Comparison of ENCODE assay signal across 8 mouse cellular contexts in the genomic region with DNA sequence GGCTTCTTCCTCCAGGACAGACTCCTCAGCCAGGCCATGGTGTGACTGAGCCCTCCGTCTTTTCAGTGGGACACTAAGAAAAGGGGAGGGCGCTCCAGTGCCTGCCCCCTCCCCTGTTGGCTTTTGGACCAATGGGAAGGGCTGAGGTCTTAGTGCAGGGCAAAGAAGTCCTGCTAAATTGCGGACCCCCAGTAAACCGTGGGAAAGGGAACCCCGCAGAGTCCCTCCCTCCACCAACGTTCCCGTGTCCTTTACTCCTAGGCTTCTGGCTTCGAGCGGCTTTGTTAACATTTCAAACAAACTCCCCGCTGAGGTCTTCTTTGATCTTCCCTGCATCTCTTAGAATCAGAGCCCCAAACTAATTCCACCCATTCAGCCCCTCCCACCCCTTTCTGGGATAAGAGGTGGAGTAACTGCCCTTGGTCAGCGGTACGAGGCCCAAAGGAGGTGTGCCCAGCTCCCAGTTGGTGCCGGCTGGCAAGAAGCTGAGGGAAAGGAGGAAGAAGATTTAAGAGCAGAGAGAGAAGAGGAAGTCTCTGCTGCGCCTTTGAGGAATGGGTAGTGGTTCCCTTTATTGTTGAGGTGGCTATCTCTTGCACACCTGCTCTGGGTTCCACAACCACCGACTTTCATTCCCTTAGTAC. TPM values are rescaled to one million over a fixed set of nuclear protein-coding genes. Genes with fewer than 3 reads are reported as not detected.
DNase-seq lines count a peak whose midpoint lies in the region; ATAC-seq and TF ChIP-seq lines count a peak whose summit lies in the region.

No protein-coding gene starts in this region.

- no peak overlapping the region for H3K27ac ChIP-seq in heart, embryonic 11.5 days (ENCODE audit: low read depth, low read length)
- H3K27ac ChIP-seq in forebrain, embryonic 12.5 days, result peak overlapping the region; percentile 62
- H3K27ac ChIP-seq in midbrain, postnatal 0 days (ENCODE audit: low read depth, low read length), result no peak overlapping the region

- ATAC-seq in heart, embryonic 11.5 days (replicated peaks; ENCODE audit: insufficient number of reproducible peaks, low FRiP score, low TSS enrichment), result no peak
- ATAC-seq in forebrain, embryonic 12.5 days (ENCODE audit: low FRiP score), result no peak
- ATAC-seq in midbrain, postnatal 0 days (ENCODE audit: low FRiP score), result no peak
- no peak for ATAC-seq in cerebellum, adult (ENCODE audit: insufficient number of reproducible peaks, low FRiP score, low TSS enrichment)

- no peaks in the 10 kb centered on the region for H3K36me3 ChIP-seq in heart, embryonic 11.5 days (ENCODE audit: control insufficient read depth, insufficient read depth, low read length)
- H3K36me3 ChIP-seq in forebrain, embryonic 12.5 days (replicated peaks), result no peaks in the 10 kb centered on the region
- no peaks in the 10 kb centered on the region for H3K36me3 ChIP-seq in midbrain, postnatal 0 days (ENCODE audit: insufficient read depth, low read length)

- no peaks in the 10 kb centered on the region for H3K9me3 ChIP-seq in heart, embryonic 11.5 days (replicated peaks; ENCODE audit: control insufficient read depth, low read length)
- no peaks in the 10 kb centered on the region for H3K9me3 ChIP-seq in forebrain, embryonic 12.5 days
- H3K9me3 ChIP-seq in midbrain, postnatal 0 days (ENCODE audit: low read length), result no peaks in the 10 kb centered on the region

- H3K9ac ChIP-seq in heart, embryonic 11.5 days (ENCODE audit: low read depth, low read length), result no peak overlapping the region
- peak overlapping the region; percentile 5; the same call in 1 of the 2 replicates for H3K9ac ChIP-seq in forebrain, embryonic 12.5 days
- 0 out of 2 replicates have a peak overlapping the region, but pooled peaks have one; percentile 19 for H3K9ac ChIP-seq in midbrain, postnatal 0 days (replicated peaks; ENCODE audit: low read length, poor library complexity, severe bottlenecking)

- H3K4me2 ChIP-seq in heart, embryonic 11.5 days, result peak overlapping the region; percentile 49
- H3K4me2 ChIP-seq in forebrain, embryonic 12.5 days, result peak overlapping the region; percentile 39
- H3K4me2 ChIP-seq in midbrain, postnatal 0 days (ENCODE audit: low read depth, low read length, poor library complexity, severe bottlenecking), result peak overlapping the region; percentile 12

- intact Hi-C loops in heart, postnatal 25 days (cut with DNase I), result no loop called here

- TF ChIP-seq CTCF in midbrain, postnatal 0 days (IDR thresholded peaks at IDR 0.05), result no peak

- peaks cover 60% of the 10 kb centered on the region for H3K27me3 ChIP-seq in heart, embryonic 11.5 days (ENCODE audit: control insufficient read depth, insufficient read depth, low read length)
- H3K27me3 ChIP-seq in forebrain, embryonic 12.5 days, result peaks cover 58% of the 10 kb centered on the region
- peaks cover 21% of the 10 kb centered on the region for H3K27me3 ChIP-seq in midbrain, postnatal 0 days (ENCODE audit: insufficient read depth, low read length)

- H3K4me3 ChIP-seq in heart, embryonic 11.5 days (ENCODE audit: low read depth, low read length), result peak overlapping the region; percentile 6; the same call in 1 of the 2 replicates
- H3K4me3 ChIP-seq in forebrain, embryonic 12.5 days (replicated peaks), result no peak overlapping the region
- H3K4me3 ChIP-seq in midbrain, postnatal 0 days (ENCODE audit: low read depth, low read length), result no peak overlapping the region

- peaks cover 22% of the 10 kb centered on the region for H3K4me1 ChIP-seq in heart, embryonic 11.5 days (ENCODE audit: control insufficient read depth, insufficient read depth, low read length)
- H3K4me1 ChIP-seq in forebrain, embryonic 12.5 days, result peaks cover 43% of the 10 kb centered on the region
- peaks cover 6% of the 10 kb centered on the region; the same call in 1 of the 2 replicates for H3K4me1 ChIP-seq in midbrain, postnatal 0 days (ENCODE audit: insufficient read depth, low read length)

- DNase-seq in heart, postnatal 25 days (ENCODE audit: low spot score), result no peak
- DNase-seq in kidney, postnatal 36 days, result peak; percentile 62 to 63
- peak; percentile 16 for DNase-seq in midbrain, postnatal 0 days (ENCODE audit: low spot score)
- no peak for DNase-seq in thymus, postnatal 25 days
- DNase-seq in urinary bladder, postnatal 25 days (ENCODE audit: low spot score), result no peak

- 4% methylated on average over 15 of the region's 15 CpGs for WGBS in heart, embryonic 11.5 days (ENCODE audit: insufficient replicate concordance)
- WGBS in forebrain, embryonic 12.5 days, result 2% methylated on average over 15 of the region's 15 CpGs
- 5% methylated on average over 15 of the region's 15 CpGs for WGBS in midbrain, postnatal 0 days

RNA-seq across cellular contexts. Expression of gene C77080, which starts 9.6 kb away (rescaled TPM):
- 0.76 and 1.5 TPM in 2 replicates for polyA plus RNA-seq in heart, embryonic 11.5 days (2014; fragmentation: Nextera tagmentation; extraction: Ambion mirVana)
- total RNA-seq in heart, postnatal 25 days (2021), result 1 to 10 TPM; 3.3 to 6.1 TPM
- 4.4 and 4.7 TPM in 2 replicates for polyA plus RNA-seq in forebrain, embryonic 12.5 days (2016; fragmentation: Nextera tagmentation; extraction: Ambion mirVana)
- 16.6 and 25.6 TPM in 2 replicates for total RNA-seq in midbrain, postnatal 0 days (2014; rRNA removed)
- 5.2 and 5.5 TPM in 2 replicates for polyA plus RNA-seq in midbrain, postnatal 0 days (2015; fragmentation: Nextera tagmentation; extraction: Ambion mirVana)

RNA-seq across cellular contexts. Expression of gene Sync, which starts 35.8 kb away (rescaled TPM):
- polyA plus RNA-seq in heart, embryonic 11.5 days (2014; fragmentation: Nextera tagmentation; extraction: Ambion mirVana), result 0.56 and 1.2 TPM in 2 replicates
- total RNA-seq in heart, postnatal 25 days (2021), result 10 to 100 TPM; 15.5 to 16.3 TPM
- polyA plus RNA-seq in forebrain, embryonic 12.5 days (2016; fragmentation: Nextera tagmentation; extraction: Ambion mirVana), result 0.29 and 0.40 TPM in 2 replicates
- total RNA-seq in midbrain, postnatal 0 days (2014; rRNA removed), result 2.1 and 2.6 TPM in 2 replicates
- 1.1 and 1.3 TPM in 2 replicates for polyA plus RNA-seq in midbrain, postnatal 0 days (2015; fragmentation: Nextera tagmentation; extraction: Ambion mirVana)

Comparison
In these comparisons a context has a peak if more than half of its experiments do, and no peak if none do; other contexts are left out.
1. DNase-seq: peak in kidney, postnatal 36 days (2 of 2) and midbrain, postnatal 0 days (single experiment); none in heart, postnatal 25 days (single experiment), thymus, postnatal 25 days (single experiment) and urinary bladder, postnatal 25 days (single experiment).
2. Peak in every context shown above with its lines, with median percentiles within 50 percentile points of each other: H3K4me2 ChIP-seq.